Mouse (Mus musculus): ENCODE data around the gene Ddx39. TPM values are rescaled to one million over a fixed set of nuclear protein-coding genes. Genes with fewer than 3 reads are reported as not detected.

The Ddx39 gene
- polyA plus RNA-seq, 1 experiment: not detected

GRCm38 (mm10) chr8:83697374-83698220 is 17.4 kb upstream of the Ddx39 start:
- Histone ChIP-seq H3K4me3 (ENCODE audit: insufficient read depth, low read depth, low read length) (peak overlapping the region; percentile 79), H3K4me1 (ENCODE audit: control insufficient read depth, insufficient read depth, low read length) (peaks cover 29% of the 10 kb centered on the region), H3K27ac (ENCODE audit: insufficient read depth, low read depth, low read length) (peak overlapping the region; percentile 6; the same call in 1 of the 2 replicates)
- TF ChIP-seq CTCF (IDR thresholded peaks at IDR 0.05; ENCODE audit: insufficient read depth, low read depth, low read length) (no peak), POLR2A (IDR thresholded peaks at IDR 0.05; ENCODE audit: insufficient read depth, low read depth, low read length) (no peak)
- 59% methylated on average over 19 of the region's 19 CpGs for WGBS

- TF ChIP-seq CTCF (IDR thresholded peaks at IDR 0.05; ENCODE audit: insufficient read depth, low read depth, low read length) (no peak), POLR2A (IDR thresholded peaks at IDR 0.05; ENCODE audit: insufficient read depth, low read depth, low read length) (no peak)
- Histone ChIP-seq H3K4me3 (ENCODE audit: insufficient read depth, low read depth, low read length) (peak overlapping the region; percentile 79), H3K27ac (ENCODE audit: insufficient read depth, low read depth, low read length) (0 out of 2 replicates have a peak overlapping the region, but pooled peaks have one; percentile 6), H3K4me1 (ENCODE audit: control insufficient read depth, insufficient read depth, low read length) (peaks cover 29% of the 10 kb centered on the region)
- 8% methylated on average over 15 of the region's 15 CpGs for WGBS
Observed at GRCm38 (mm10) chr8:83698291-83698660, 16.7 kb upstream of the Ddx39 start.

GRCm38 (mm10) chr8:83698661-83699453 is 16.1 kb upstream of the Ddx39 start, which contains the start of gene Pkn1:
Gene Pkn1, minus strand, starts transcription at chr8:83699179.
- under 1% methylated on average over 85 of the region's 85 CpGs for WGBS
- TF ChIP-seq CTCF (IDR thresholded peaks at IDR 0.05; ENCODE audit: insufficient read depth, low read depth, low read length) (0 out of 2 replicates have a peak, but pooled peaks have one; percentile 12), POLR2A (IDR thresholded peaks at IDR 0.05; ENCODE audit: insufficient read depth, low read depth, low read length) (peak; percentile 74)
- H3K4me1 ChIP-seq (ENCODE audit: control insufficient read depth, insufficient read depth, low read length): peaks cover 25% of the 10 kb centered on the region
- 0 out of 2 replicates have a peak within 1 kb of the TSS, but pooled peaks have one; percentile 10 for H3K27ac ChIP-seq (ENCODE audit: insufficient read depth, low read depth, low read length)
- peak within 1 kb of the TSS; percentile 79 for H3K4me3 ChIP-seq (ENCODE audit: insufficient read depth, low read depth, low read length)

- WGBS: 44% methylated on average over 9 of the region's 9 CpGs
- H3K27ac ChIP-seq (ENCODE audit: insufficient read depth, low read depth, low read length): no peak overlapping the region
- H3K4me3 ChIP-seq (ENCODE audit: insufficient read depth, low read depth, low read length): peak overlapping the region; percentile 79
- peaks cover 24% of the 10 kb centered on the region for H3K4me1 ChIP-seq (ENCODE audit: control insufficient read depth, insufficient read depth, low read length)
- TF ChIP-seq CTCF (IDR thresholded peaks at IDR 0.05; ENCODE audit: insufficient read depth, low read depth, low read length) (no peak), POLR2A (IDR thresholded peaks at IDR 0.05; ENCODE audit: insufficient read depth, low read depth, low read length) (no peak)
Observed at GRCm38 (mm10) chr8:83699566-83699965, 15.4 kb upstream of the Ddx39 start.

GRCm38 (mm10) chr8:83700423-83701085 is 14.4 kb upstream of the Ddx39 start:
- peaks cover 24% of the 10 kb centered on the region for H3K4me1 ChIP-seq (ENCODE audit: control insufficient read depth, insufficient read depth, low read length)
- no peak overlapping the region for H3K4me3 ChIP-seq (ENCODE audit: insufficient read depth, low read depth, low read length)
- TF ChIP-seq POLR2A (IDR thresholded peaks at IDR 0.05; ENCODE audit: insufficient read depth, low read depth, low read length) (no peak), CTCF (IDR thresholded peaks at IDR 0.05; ENCODE audit: insufficient read depth, low read depth, low read length) (no peak)
- H3K27ac ChIP-seq (ENCODE audit: insufficient read depth, low read depth, low read length): no peak overlapping the region
- 73% methylated on average over 9 of the region's 9 CpGs for WGBS

GRCm38 (mm10) chr8:83703426-83703825 is 11.6 kb upstream of the Ddx39 start:
- 80% methylated on average over 4 of the region's 4 CpGs for WGBS
- TF ChIP-seq CTCF (IDR thresholded peaks at IDR 0.05; ENCODE audit: insufficient read depth, low read depth, low read length): no peak
- TF ChIP-seq POLR2A (IDR thresholded peaks at IDR 0.05; ENCODE audit: insufficient read depth, low read depth, low read length): no peak
- Histone ChIP-seq H3K4me3 (ENCODE audit: insufficient read depth, low read depth, low read length) (no peak overlapping the region), H3K27ac (ENCODE audit: insufficient read depth, low read depth, low read length) (no peak overlapping the region), H3K4me1 (ENCODE audit: control insufficient read depth, insufficient read depth, low read length) (peaks cover 4% of the 10 kb centered on the region)

GRCm38 (mm10) chr8:83706411-83706810 is 8.6 kb upstream of the Ddx39 start:
- no peak overlapping the region for H3K27ac ChIP-seq (ENCODE audit: insufficient read depth, low read depth, low read length)
- 71% methylated on average over 5 of the region's 5 CpGs for WGBS
- TF ChIP-seq CTCF (IDR thresholded peaks at IDR 0.05; ENCODE audit: insufficient read depth, low read depth, low read length) (no peak), POLR2A (IDR thresholded peaks at IDR 0.05; ENCODE audit: insufficient read depth, low read depth, low read length) (no peak)
- H3K4me3 ChIP-seq (ENCODE audit: insufficient read depth, low read depth, low read length): no peak overlapping the region
- H3K4me1 ChIP-seq (ENCODE audit: control insufficient read depth, insufficient read depth, low read length): no peaks in the 10 kb centered on the region

- Histone ChIP-seq H3K4me3 (ENCODE audit: insufficient read depth, low read depth, low read length) (no peak overlapping the region), H3K4me1 (ENCODE audit: control insufficient read depth, insufficient read depth, low read length) (no peaks in the 10 kb centered on the region), H3K27ac (ENCODE audit: insufficient read depth, low read depth, low read length) (no peak overlapping the region)
- TF ChIP-seq POLR2A (IDR thresholded peaks at IDR 0.05; ENCODE audit: insufficient read depth, low read depth, low read length) (no peak), CTCF (IDR thresholded peaks at IDR 0.05; ENCODE audit: insufficient read depth, low read depth, low read length) (no peak)
- 64% methylated on average over 8 of the region's 8 CpGs for WGBS
Observed at GRCm38 (mm10) chr8:83707554-83707953, 7.4 kb upstream of the Ddx39 start.

Data from olfactory bulb, adult 2 months (tissue).